Mouse (Mus musculus) bone marrow macrophage, adult 2 months (primary cell): ENCODE results near the gene Ankrd54.

Experiments
- CTCF ChIP-seq: IDR thresholded peaks from 2 replicates; pipeline ENCODE4 v1.5.1; 2012; ENCODE audit warnings: low read depth, mild to moderate bottlenecking, low read length, moderate library complexity
- POLR2A ChIP-seq: IDR thresholded peaks from 2 replicates; pipeline ENCODE4 v1.6.1; 2012; ENCODE audit warnings: mild to moderate bottlenecking, low read depth, low read length, borderline replicate concordance

DNA sequence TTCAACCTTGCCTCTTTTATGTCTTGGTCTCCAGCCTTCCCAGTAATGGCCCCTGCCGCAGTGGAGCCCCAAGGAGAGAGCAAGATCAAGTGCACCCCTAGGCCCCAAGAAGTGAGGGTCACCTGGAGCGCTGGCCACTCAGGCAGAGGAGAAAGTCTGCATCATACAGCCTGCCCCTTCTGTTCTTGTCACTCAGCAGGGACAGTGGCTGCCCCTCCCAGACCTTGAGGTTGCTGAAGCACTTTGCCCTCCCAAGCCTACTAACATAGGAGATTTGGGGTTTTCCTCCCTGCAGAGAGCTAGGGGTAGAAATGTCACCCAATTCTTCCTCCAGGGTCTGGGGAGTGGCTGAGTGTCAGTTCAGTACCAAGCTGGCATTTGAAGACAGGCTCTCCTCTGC is 10.3 kb downstream of the Ankrd54 start:
- no peak for TF ChIP-seq POLR2A
- TF ChIP-seq CTCF: no peak
